Mouse (Mus musculus): Measurements from ENCODE around the gene C1rl.
"Not testable (repeated sequence)": the region's sequence is repeated elsewhere in the genome, so short reads cannot be mapped to it uniquely, and the experiment has no call there.

C1rl gene

GRCm38 (mm10) chr6:124471783-124472638, 20.9 kb upstream of the C1rl start:
- in situ Hi-C loops (cut with MboI; ENCODE audit: low sequenced_read_pairs): not testable (repeated sequence)

- in situ Hi-C loops (cut with MboI; ENCODE audit: low sequenced_read_pairs): no loop called here
These were observed 20.1 kb upstream of the C1rl start for GRCm38 (mm10) chr6:124472801-124473200.

- in situ Hi-C loops (cut with MboI; ENCODE audit: low sequenced_read_pairs): no loop called here
These were observed 18.3 kb upstream of the C1rl start for GRCm38 (mm10) chr6:124474621-124475020.

GRCm38 (mm10) chr6:124475335-124476075, 17.4 kb upstream of the C1rl start:
- in situ Hi-C loops (cut with MboI; ENCODE audit: low sequenced_read_pairs): not testable (repeated sequence)

- in situ Hi-C loops (cut with MboI; ENCODE audit: low sequenced_read_pairs): no loop called here
These were observed 16.7 kb upstream of the C1rl start for GRCm38 (mm10) chr6:124476216-124476615.

- in situ Hi-C loops (cut with MboI; ENCODE audit: low sequenced_read_pairs): no loop called here
These were observed 16.1 kb upstream of the C1rl start for GRCm38 (mm10) chr6:124476796-124477195.

GRCm38 (mm10) chr6:124477221-124477655, 15.7 kb upstream of the C1rl start:
- in situ Hi-C loops (cut with MboI; ENCODE audit: low sequenced_read_pairs): no loop called here

GRCm38 (mm10) chr6:124477922-124478651, 14.8 kb upstream of the C1rl start:
- in situ Hi-C loops (cut with MboI; ENCODE audit: low sequenced_read_pairs): no loop called here

- in situ Hi-C loops (cut with MboI; ENCODE audit: low sequenced_read_pairs): no loop called here
These were observed 13.9 kb upstream of the C1rl start for GRCm38 (mm10) chr6:124478874-124479572.

GRCm38 (mm10) chr6:124479573-124479930, 13.4 kb upstream of the C1rl start:
- in situ Hi-C loops (cut with MboI; ENCODE audit: low sequenced_read_pairs): no loop called here

- in situ Hi-C loops (cut with MboI; ENCODE audit: low sequenced_read_pairs): no loop called here
These were observed 12.6 kb upstream of the C1rl start for GRCm38 (mm10) chr6:124480295-124480694.

- in situ Hi-C loops (cut with MboI; ENCODE audit: low sequenced_read_pairs): no loop called here
These were observed 11.3 kb upstream of the C1rl start for GRCm38 (mm10) chr6:124481571-124481970.

- in situ Hi-C loops (cut with MboI; ENCODE audit: low sequenced_read_pairs): not testable (repeated sequence)
These were observed 9.1 kb upstream of the C1rl start for GRCm38 (mm10) chr6:124483831-124484230.

- in situ Hi-C loops (cut with MboI; ENCODE audit: low sequenced_read_pairs): no loop called here
These were observed 8.1 kb upstream of the C1rl start for GRCm38 (mm10) chr6:124484851-124485250.

GRCm38 (mm10) chr6:124485414-124486144, 7.3 kb upstream of the C1rl start:
- in situ Hi-C loops (cut with MboI; ENCODE audit: low sequenced_read_pairs): no loop called here

GRCm38 (mm10) chr6:124487509-124487908, 5.4 kb upstream of the C1rl start:
- in situ Hi-C loops (cut with MboI; ENCODE audit: low sequenced_read_pairs): no loop called here

GRCm38 (mm10) chr6:124488952-124489351, 4.0 kb upstream of the C1rl start:
- in situ Hi-C loops (cut with MboI; ENCODE audit: low sequenced_read_pairs): no loop called here

GRCm38 (mm10) chr6:124491427-124491826, 1.5 kb upstream of the C1rl start:
- in situ Hi-C loops (cut with MboI; ENCODE audit: low sequenced_read_pairs): no loop called here

- in situ Hi-C loops (cut with MboI; ENCODE audit: low sequenced_read_pairs): no loop called here
These were observed 973 bp downstream of the C1rl start for GRCm38 (mm10) chr6:124493886-124494285.

GRCm38 (mm10) chr6:124496054-124496453, 3.1 kb downstream of the C1rl start:
- in situ Hi-C loops (cut with MboI; ENCODE audit: low sequenced_read_pairs): no loop called here

Measured in CH12F3 (cell line).